Mouse (Mus musculus) ovary, postnatal 36 days (tissue): ENCODE results near the gene Ptges3l.
"Not testable (repeated sequence)": the region's sequence is repeated elsewhere in the genome, so short reads cannot be mapped to it uniquely, and the experiment has no call there.

Experiments used
- DNase-seq: peaks from one replicate; pipeline ENCODE4 v3.0.0; 2022; ENCODE audit warnings: low spot score, mixed read lengths

The Ptges3l gene

DNA sequence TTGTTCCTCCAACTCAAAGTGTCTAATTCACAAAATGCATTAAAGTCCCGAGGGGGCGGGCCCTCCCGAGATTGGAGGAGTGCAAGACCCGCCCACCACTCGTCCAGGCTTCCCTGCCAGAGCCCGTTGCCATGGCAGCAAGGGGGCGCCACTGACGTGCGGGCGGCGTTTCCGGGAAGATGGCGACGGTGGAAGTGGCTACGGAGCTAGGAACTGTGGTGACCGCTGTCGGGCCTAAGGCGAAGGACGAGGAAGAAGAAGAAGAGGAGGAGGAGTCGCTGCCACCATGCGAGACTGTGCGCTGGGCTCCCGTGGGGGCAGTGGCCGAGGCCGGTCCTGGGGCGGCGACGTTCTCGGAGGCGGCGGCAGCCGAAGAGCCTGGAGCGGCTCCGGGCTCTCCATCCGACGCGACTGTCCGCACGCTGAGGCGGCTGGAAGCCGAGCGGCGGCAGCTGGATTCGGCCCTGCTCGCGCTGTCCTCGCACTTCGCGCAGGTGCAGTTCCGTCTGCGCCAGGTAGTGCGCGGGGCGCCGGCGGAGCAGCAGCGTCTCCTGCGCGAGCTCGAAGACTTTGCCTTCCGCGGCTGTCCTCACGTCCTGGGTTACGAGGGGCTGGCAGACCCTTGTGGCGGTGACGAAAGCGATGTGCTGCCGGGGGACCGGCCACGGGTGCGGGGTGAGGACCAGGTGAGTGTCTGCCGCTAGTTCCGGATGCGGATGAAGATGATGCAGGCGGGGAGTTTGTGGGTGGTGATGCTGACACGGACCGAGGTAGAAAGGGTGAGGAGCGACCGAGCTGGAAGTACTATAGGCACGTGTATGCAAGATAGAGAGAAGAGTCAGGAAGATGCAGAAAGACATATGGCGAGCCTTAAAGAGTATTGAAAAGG, at the start of gene Ptges3l, which contains the start of gene Rundc1:
Gene Ptges3l (minus strand): TSS at position 409 of the 889 bp plus-strand sequence.
Gene Rundc1 (plus strand): TSS at position 161 of the 889 bp plus-strand sequence.
- DNase-seq = peak; percentile 98

DNA sequence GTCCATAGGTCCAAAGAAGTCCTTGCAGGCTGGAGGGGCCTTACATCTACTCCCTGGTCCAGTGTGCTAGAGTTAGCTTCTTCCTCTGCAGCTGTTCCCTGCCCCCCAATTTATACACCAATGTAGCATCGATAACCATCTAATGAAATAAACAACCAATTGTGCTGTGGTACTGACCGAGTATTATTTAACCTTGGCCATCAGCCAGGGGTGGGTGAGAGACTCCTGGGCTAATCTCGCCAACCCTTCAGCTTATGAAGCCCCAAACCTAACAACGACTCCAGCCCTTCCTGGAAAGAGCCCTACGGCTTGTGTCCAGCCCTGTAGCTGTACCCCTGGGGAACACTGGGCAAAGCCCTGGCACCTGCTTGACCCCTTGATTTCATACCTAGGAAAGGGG, 49.2 kb upstream of the Ptges3l start:
- DNase-seq = no peak

DNA sequence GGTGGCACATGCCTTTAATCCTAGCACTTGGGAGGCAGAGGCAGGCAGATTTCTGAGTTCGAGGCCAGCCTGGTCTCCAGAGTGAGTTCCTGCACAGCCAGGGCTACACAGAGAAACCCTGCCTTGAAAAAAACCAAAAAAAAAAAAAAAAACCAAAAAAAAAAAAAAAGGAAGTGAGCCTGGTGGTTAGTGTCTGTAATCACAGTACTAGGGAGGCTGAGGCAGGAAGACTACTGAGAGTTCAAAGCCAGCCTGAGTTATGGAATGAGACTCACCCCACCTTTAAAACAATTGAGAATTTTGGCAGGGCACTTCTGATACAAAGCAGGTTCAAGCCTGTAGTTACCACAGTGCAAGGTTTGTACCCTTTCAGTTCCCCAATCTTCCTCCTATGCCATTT, 48.6 kb upstream of the Ptges3l start:
- not testable (repeated sequence) for DNase-seq

DNA sequence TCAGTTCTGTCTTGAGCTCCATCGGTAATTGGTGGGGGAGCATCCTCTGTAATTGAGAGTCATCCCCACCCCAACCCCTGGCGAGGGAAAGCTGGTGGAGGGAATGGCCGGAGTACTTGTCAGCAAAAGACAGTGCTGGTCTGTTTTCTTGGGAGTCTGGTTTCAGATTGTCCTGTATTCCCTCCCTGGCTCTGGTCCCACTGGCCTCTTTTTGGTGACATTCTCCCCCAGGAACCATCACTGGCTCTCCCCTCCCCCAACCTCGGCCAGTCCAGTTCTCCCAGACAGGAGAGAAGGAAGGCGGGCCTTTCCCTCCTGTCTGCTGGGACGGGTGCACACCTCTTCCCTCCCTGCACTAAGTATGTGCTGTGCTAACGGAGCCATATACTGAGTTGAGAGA, 47.2 kb upstream of the Ptges3l start:
- DNase-seq = no peak

DNA sequence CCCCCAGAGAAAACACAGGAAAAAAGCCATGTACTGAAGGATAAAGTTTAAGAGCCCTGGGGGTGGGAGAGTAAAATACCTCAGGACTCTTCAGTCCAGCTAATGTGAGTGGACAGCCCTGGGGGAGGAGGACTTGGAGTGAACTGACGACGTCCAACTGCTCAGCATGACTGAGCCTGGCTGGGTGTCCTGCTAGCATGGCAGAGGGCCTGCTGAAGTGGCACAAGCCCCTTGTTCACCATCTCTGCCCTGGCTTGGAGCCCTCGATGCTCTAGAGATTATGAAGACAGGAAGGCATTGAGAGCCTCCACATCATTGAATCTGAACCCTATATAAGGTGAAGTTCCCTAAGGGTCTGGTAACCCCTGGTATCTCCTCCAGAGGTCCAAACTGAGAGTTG, 46.8 kb upstream of the Ptges3l start:
- DNase-seq = no peak

DNA sequence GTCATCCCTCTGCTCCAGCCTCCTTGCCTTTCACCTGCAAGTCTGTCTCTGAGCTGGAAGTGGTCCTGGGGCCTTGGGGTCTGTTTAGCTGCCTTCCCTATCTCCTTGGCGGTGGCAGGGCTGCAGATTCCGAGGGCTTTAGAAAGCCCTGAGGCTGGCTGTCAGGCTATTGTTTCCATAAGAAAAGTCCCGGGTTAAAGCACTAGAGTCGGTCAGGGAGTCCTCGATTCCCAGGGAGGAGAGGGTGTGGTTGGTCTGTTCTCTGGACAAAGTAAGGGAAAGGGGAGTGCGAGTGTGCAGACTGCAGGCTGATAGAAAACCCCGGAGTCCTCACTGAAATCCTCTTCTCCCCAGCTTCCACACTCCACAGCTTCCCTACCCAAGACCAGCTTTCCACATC, 45.1 kb upstream of the Ptges3l start:
- DNase-seq = no peak

DNA sequence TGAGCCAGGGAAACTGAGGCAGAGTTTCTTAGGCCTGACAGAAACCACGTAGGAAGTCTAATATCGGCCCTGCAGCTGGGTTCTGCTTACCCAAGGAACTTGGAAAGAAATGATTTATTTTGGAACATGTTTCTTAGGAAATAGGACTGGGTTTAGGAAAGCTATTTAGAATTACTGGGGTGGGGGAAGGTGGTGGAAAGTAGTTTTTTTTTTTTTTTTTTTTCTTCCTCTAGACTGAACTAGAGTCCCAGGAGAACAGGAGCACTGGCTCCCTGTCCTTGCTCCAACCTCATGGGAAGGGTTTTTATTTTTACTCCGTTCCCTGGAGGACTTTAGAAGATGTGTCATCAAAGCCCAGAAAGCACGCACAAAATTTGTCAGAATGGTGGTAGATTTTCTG, 44.0 kb upstream of the Ptges3l start:
- no peak for DNase-seq

DNA sequence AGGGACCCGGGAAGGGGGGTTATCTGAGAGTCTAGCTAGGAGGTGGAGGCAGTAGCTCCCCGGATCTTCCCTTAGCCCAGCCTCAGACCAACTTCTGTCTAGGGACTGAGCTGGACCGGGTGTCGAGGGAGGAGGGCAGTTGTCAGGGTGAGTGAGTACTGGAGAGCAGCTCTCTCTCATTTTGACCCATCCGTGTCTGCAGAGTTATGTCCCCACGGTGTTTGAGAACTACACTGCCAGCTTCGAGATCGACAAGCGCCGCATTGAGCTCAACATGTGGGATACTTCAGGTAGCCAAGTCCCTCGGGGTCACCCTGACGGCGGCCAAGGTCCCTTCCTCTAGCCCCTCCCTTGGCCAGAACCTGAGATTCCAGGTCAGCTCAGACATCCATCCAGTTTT, 43.6 kb upstream of the Ptges3l start:
- no peak for DNase-seq

DNA sequence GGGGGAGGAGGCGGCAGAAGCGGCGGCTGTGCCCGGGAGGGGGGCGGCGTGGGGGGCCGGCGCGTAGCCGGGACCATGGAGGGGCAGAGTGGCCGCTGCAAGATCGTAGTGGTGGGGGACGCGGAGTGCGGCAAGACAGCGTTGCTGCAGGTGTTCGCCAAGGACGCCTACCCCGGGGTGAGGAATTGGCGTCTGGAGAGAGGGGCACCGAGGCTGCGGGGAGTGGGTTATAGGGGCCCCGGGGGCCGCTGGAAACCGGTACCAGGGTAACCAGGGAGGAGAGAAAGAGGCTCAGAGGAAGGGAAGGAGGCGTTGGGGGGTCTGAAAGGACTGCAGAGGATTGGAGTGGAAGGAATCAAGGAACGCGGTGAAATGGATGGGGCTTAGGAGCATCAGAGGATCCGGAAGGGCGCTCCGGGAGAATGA, 43.1 kb upstream of the Ptges3l start:
- no peak for DNase-seq

DNA sequence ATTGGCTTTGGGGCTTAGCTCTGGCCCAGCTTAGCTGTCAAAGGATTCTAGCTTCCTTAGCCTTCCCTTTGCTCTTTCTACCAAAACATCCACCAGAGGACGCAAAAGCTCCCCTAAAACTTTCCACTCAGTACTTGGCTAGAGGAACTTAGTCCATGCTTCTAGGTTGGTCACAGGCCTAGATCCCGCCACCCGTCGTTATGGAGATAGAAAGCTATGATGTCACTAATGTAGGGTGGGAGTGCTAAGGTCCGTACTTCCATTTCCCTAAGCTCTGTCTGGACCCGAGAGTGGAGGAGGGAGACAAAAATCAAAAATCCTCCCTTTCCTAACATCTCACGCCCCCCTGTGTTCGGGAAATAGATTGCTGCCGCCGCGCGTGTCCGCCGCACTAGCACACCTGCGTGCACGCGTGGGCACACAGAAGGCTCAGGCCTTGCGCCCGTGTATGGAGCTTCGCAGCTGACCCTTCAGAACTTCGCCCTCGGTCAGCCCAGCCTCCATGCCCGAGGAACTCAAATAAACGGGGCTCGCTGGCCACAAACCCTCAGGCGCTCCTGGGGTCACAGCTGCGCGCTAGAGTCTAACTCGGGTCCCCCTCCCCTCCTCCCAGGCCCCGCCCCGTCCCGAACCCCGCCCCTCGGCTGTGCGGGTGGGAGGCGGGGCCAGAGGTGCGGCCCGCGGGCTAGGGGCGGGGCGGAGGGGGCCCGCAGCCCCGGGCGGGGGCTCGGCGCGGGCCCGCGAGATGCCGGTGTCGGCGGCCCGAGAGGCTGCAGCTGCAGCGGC, 42.5 kb upstream of the Ptges3l start:
- peak; percentile 81 for DNase-seq

DNA sequence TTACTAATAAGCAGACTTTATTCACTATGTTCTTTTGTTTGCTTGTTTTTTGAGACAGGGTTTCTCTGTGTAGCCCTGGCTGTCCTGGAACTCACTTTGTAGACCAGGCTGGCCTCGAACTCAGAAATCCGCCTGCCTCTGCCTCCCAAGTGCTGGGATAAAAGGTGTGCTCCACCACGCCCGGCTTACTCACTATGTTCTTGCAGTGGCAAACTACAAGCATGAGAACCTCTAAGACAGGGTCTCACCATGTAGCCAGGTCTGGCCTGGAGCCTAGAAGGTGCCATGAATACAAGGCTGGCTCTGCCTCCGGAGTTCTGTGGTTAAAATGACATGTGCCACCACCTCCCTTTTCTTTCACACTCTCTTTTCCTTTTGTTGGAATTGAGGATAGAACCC, 41.4 kb upstream of the Ptges3l start:
- not testable (repeated sequence) for DNase-seq

DNA sequence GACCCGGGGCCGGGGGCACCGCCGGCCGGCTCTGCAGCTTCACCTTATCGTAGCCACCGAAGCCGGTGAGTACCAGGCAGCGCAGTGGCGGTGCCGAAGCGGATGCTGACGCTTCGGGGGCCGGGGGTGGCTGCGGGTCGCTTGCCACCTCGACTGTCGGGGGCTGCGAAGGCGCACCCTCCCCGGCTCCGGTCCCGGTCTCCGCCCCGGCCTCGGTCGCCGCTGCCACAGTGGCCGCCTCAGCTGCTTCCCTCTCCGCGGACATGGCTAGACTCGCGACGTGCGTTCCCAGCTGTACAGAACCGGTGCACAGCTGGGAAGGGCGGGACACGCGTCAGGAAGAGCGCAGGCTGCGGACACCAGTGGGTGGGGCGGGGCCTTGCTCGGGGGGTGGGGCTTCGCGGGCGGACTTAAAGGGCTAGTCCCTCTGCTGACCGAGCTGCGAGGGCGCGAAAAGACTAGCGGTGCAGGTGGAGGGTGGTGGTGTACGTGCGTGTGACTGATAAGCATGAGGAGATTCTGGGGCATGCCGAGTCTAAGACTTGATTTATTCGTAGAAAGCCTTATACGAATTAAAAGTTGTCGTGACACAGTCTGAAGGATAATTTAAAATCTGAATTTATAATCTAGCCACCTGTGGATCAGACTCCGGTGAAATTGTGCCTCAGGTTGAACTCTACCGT, 40.9 kb upstream of the Ptges3l start, which contains the start of gene Vat1:
Gene Vat1 (minus strand): TSS at position 362 of the 683 bp plus-strand sequence.
- peak; percentile 72 for DNase-seq

DNA sequence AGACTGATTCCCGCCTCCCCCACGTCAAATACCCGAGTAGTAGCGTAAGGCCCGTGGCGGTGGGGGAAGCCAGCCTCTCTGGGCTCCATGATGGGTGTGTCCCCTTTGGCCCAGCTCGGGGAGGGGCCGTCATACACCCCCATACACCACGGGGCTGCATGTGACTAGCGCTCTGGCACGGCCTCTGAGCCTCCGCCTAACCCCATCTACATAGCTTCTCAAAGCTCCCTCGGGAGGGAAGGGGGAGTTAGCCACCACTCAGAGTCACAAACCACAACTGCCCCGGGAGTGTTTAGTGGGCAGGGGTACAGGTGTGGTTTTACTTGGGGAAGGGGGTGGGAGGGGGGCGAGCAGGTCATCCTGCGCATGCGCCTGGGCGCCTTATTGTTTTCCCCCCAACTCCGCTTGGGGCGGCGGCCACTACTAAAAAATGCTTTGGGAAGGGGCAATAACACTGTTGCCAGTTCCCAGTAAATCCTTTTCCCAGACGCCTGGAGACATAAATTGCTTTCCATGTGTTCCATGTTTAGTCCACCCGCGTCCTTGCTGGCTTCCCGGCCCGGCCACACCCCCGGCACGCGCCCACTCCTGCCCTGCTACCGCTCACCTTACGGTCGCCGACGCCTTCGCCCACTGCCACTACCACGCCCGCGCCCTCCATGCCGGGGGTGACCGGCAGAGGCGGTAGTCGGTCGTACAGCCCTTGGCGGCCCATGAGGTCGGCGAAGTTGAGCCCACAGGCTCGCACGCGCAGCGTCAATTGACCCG, 40.2 kb upstream of the Ptges3l start:
- DNase-seq = peak; percentile 66

DNA sequence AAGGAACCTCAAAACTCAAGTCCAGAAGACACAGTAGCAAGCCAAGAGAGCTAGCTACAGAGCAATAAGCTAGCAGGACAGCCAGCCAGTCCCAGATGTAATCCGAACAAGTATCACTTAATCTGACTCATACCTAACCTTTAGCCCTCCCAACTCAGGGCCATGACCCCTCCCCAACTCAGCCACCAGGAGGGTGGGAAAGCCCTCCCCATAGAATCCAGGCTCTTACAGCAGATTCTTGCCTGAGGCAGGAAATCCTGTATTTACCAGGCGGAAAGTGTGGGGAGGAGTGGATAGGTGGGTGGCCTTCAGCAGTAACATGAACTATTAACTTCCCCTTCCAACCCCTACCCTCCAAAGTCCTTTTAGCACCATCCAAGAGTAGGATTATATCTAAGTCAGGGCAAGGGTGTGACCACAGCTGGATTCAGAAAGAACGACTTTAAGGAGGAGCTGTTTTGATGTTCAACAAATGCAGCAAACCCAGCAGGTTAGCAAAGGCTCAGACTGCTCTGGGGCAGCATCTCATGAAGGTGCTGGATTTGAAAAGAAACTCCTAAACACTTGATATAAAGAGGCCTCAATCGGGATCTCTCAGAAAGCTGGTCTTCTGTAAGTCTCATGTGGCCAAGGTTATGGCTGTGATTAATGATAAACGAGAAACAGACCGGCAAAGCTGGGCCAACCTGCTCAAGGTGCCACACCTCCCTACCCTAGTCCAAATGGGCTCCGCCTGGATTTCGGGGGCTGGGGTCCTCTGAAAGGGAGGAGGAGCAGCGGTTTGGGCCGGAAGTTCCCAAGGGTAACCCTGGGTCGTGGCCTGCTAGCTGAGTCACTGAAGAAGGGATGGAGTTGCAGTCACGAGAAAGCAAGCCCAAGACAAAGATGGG, 39.3 kb upstream of the Ptges3l start, which contains the start of gene Rnd2:
Gene Rnd2 (plus strand): TSS at position 789 of the 890 bp plus-strand sequence.
- DNase-seq = no peak

DNA sequence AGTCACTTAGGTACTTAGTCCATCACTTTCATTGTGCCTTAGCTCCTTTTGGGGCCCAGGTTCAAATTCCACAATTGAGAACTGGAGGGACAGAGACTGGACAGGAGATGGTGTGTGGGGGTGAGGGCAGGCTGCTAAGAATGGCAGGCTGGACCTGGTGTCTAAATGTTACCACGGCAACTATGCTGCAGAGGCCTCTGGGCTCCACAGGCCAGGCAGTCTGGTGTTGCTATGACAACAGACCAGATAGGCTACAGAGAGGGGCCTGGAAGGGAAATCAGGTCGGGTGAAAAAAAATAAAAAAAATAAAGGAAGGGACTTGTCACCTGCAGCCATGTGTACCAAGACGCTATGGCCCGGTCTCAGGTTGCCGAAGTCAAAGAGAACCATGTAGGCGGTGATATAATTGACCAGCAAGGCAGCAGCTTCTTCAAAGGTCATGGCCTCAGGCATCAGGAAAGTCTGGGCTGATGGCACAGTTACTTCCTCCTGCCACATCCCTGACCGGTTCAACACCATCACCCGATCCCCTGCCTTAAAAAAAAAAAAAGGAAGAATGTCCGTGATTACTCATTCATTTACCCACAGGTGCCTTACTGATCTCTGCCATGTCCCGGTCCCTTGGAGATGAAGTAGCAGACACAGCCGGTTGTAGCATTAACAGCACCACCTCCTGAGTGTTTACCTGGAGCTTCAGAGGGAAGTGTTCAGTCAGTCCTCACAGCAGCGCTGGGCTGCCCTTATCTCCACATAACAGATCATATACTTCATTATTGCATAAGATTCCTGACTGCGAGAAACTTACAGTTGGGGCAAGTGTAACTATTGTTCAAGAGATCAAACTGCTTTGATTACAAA, 37.7 kb upstream of the Ptges3l start:
- no peak for DNase-seq

DNA sequence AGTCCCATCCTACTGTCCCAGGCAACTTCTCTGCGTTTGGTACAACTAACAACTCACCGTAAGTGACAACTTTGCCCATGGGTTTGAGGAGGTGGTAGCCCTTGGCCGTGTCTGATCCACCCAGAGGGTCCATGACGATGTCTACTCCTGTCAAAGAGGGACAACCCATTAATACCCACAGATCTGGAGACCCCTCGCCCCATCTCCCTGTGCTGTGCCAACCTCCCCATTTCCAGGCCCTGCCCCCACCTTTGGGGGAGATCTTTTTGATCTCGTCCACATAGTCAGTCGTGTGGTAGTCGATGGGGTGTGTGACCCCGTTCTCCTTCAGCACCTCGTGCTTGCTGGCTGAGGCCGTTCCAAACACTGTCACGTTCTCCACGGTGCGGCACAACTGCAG, 37.0 kb upstream of the Ptges3l start:
- no peak for DNase-seq

DNA sequence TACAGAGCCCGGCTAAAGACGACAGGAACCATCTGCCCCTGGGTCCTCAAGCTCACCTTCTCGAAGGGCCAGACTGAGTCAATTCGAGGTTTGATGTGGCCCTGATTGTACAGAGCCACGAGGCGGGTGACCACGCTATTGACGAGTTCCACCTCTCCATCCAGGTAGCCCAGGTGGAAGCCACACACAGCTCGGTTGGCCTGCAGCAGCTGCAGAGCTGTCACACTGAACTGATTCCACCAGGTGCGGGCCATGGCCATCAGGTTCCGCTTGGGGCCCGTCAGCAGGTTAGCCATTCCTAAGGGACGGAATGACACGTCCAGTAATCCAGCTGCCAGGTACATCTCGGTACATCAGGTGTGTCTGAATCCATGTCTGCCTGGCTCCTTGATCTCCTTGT, 35.2 kb upstream of the Ptges3l start:
- DNase-seq = no peak

DNA sequence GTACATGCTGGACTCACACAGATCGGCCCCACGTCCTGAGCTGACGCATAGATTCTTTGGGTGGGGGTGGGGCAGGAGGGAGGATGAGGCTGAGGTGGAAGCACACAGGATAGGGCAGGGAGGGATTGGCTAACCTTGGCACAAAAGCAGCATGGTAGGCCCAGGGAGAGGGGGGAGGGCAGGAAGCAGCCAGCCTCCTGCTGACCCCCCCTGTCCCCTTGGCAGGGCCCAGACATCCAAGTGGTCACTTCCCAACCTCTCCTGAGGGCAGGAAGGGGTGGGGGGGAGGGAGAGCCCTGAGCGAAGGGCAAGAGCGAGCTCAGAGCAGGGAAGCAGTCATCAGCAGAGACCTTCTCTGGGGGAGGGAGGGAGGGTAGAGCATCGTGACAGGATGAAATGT, 34.6 kb upstream of the Ptges3l start:
- no peak for DNase-seq

DNA sequence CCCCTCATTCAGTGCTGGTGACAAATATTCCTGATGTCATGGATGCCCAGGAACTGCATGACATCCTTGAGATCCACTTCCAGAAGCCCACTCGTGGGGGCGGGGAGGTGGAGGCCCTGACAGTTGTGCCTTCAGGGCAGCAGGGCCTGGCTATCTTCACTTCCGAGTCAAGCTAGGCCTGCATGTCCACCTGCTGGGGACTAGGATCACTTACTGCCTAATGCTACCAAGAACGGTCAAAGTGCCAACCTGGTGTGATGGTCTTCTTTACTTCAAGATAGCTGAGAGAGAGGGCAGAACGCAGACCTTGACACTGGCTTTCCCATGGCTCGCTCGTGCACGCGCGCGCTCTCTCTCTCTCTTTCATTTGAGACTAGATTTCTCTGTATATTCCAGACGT, 33.1 kb upstream of the Ptges3l start:
- no peak for DNase-seq

DNA sequence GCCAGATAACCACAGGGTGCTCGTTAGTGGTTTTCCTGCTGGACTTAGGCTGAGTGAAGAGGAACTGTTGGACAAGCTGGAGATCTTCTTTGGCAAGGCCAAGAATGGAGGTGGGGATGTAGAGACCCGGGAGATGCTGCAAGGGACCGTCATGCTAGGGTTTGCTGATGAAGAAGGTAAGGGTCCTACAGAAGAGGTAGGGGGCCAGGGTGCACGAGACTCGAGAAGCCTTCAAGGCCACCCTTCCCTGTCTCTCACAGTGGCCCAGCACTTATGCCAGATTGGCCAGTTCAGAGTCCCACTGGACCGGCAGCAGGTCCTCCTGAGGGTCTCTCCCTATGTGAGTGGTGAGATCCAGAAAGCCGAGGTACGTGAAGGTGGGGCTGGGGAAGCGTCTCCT, 32.5 kb upstream of the Ptges3l start:
- no peak for DNase-seq
